Mouse (Mus musculus) CH12.LX (cell line): ENCODE data around the gene Sik3.

Experiments
- CTCF ChIP-seq, 2 experiments: IDR thresholded peaks in 1 of 2; conservative IDR thresholded peaks in 1 of 2; 2 replicates each; pipeline ENCODE4 v1.5.1; 2011 to 2012; ENCODE audit warnings: low read depth in 2 of 2, low read length in 2 of 2, improper control_type of control experiment in 1 of 2, inconsistent platforms in 1 of 2, mild to moderate bottlenecking in 1 of 2, moderate library complexity in 1 of 2
- EP300 ChIP-seq: IDR thresholded peaks from 2 replicates; pipeline ENCODE4 v1.6.1; 2011; ENCODE audit warnings: low read length, improper control_type of control experiment
- JUND ChIP-seq: conservative IDR thresholded peaks from 2 replicates; pipeline ENCODE4 v1.6.1; 2011; ENCODE audit warnings: low read depth, low read length, improper control_type of control experiment
- MAFK ChIP-seq: IDR thresholded peaks from 2 replicates; pipeline ENCODE4 v1.6.1; 2011; ENCODE audit warnings: low read length, improper control_type of control experiment; ENCODE audit not compliant: insufficient replicate concordance
- MAX ChIP-seq: IDR thresholded peaks from 2 replicates; pipeline ENCODE4 v1.6.1; 2011; ENCODE audit warnings: low read length, improper control_type of control experiment
- NRF1 ChIP-seq: IDR thresholded peaks from 2 replicates; pipeline ENCODE4 v1.6.1; 2014; ENCODE audit warnings: low read depth, mild to moderate bottlenecking, inconsistent platforms, low read length, improper control_type of control experiment, moderate library complexity
- POLR2A ChIP-seq: IDR thresholded peaks from 2 replicates; pipeline ENCODE4 v1.6.1; 2011; ENCODE audit warnings: low read depth, mild to moderate bottlenecking, improper control_type of control experiment, low read length
- TBP ChIP-seq: conservative IDR thresholded peaks from 2 replicates; pipeline ENCODE4 v1.6.1; 2011; ENCODE audit warnings: low read depth, low read length, improper control_type of control experiment

- TF ChIP-seq MAFK (no peak), EP300 (no peak), CTCF (conservative IDR thresholded peaks at IDR 0.05 in 1 of 2, IDR thresholded peaks at IDR 0.05 in 1 of 2; ENCODE audit: low read depth in 2 of 2, low read length in 2 of 2) (no peak), POLR2A (no peak), NRF1 (no peak), TBP (no peak), JUND (no peak), MAX (no peak)
Observed at GRCm38 (mm10) chr9:46259111-46259510, 246.5 kb downstream of the Sik3 start.
